Mouse (Mus musculus) urinary bladder, adult 2 months (tissue): Measurements from ENCODE around the gene Ufd1. TPM values are rescaled to one million over a fixed set of nuclear protein-coding genes. Genes with fewer than 3 reads are reported as not detected.

ENCODE experiments used
- polyA plus RNA-seq: library from polyadenylated mRNA; depleted of rRNA; stranded (reverse); fragments of >200 nt; gene quantifications from 2 replicates; pipeline ENCODE4 v1.2.3, GENCODE M21; 2012; rRNA removed

Gene Ufd1
- polyA plus RNA-seq, 1 experiment, result 58.0 TPM

Other genes with a start within 250 kb of the Ufd1 start
- 2.0 and 4.1 TPM in 2 replicates for gene Tbx1, start 221.1 kb upstream of the Ufd1 start, polyA plus RNA-seq
- 0.55 and 0.59 TPM in 2 replicates for gene Gp1bb, start 189.4 kb upstream of the Ufd1 start, polyA plus RNA-seq
- 11.8 and 15.0 TPM in 2 replicates for gene Gm49601, start 185.4 kb upstream of the Ufd1 start, polyA plus RNA-seq
- gene Sept5, start 181.8 kb upstream of the Ufd1 start, polyA plus RNA-seq, result 44.7 and 46.4 TPM in 2 replicates
- 45.6 and 48.4 TPM in 2 replicates for gene Cldn5, start 34.9 kb upstream of the Ufd1 start, polyA plus RNA-seq
- 2.9 and 4.4 TPM in 2 replicates for gene Cdc45, start 208 bp downstream of the Ufd1 start, polyA plus RNA-seq
- 41.6 and 56.6 TPM in 2 replicates for gene 2510002D24Rik, start 24.8 kb downstream of the Ufd1 start, polyA plus RNA-seq
- not detected in 2 replicates for gene Gm28539, start 24.8 kb downstream of the Ufd1 start, polyA plus RNA-seq
- gene Mrpl40, start 65.1 kb downstream of the Ufd1 start, polyA plus RNA-seq, result 22.5 and 24.9 TPM in 2 replicates
- gene Hira, start 65.3 kb downstream of the Ufd1 start, polyA plus RNA-seq, result 34.4 and 36.8 TPM in 2 replicates